Mouse (Mus musculus) cerebellum, adult 9-10 months (tissue): ENCODE measurements around the gene Erh.
A peak's percentile ranks its signal among the peaks of the same experiment; 100 is the strongest.

Experiments
- DNase-seq: peaks from one replicate; pipeline ENCODE4 v3.0.0; 2022

The Erh gene

GRCm38 (mm10) chr12:80615371-80616257 is 28.5 kb downstream of the Erh start:
- no peak for DNase-seq

DNA sequence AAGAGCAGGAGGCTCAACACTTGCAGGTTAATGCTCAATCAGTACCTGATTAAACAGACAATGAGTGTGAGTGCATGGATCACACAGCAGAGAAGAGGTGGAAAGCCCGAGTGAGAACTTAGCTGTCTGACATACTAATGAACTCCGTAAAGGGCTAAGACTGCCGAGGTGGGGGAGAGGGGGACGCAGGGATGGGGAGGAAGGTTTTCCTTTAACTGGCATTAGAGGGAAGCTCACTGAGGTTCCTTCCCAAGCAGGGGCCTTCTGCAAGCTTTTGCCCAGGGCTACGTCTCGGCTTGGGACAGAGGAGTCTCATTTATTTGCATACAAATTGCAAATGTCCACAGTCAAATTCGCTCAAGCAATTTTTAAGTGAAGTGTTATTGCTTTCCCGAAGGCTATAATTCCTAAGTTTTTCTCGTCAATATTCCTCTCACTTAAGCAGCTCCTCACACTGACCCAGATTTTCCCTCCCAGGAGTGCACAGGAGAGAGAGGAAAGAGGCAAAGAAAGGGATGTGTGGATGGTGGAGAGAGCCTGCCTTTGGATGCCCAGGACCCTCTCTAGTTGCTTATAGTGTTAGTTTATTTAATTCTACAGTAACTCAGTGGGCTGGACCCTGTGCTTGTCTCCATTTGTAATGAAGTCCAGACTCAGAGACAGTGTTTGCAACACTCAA is 31.9 kb downstream of the Erh start:
- no peak for DNase-seq

- no peak for DNase-seq
Measured at GRCm38 (mm10) chr12:80609928-80610327, 34.2 kb downstream of the Erh start.

DNA sequence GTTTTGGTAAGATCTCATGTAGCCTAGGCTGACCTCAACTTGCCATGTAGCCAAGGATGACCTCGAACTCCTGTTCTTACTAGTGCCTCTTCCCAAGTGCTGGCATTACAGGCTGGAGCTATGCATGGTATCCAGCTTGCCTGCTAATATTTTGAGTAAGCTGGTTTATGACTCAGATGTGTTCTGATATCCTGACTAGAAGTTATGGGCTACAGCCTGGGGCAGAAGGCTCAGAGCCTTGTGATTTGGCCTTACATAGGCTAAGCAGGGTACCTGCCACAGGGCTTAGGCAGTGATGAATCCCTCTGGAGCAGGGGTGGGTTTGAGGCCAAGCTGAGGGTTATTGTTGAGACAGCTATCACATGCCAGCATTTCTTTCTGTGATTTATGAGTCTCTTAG is 35.6 kb downstream of the Erh start:
- DNase-seq = no peak

- DNase-seq = no peak
Measured at GRCm38 (mm10) chr12:80604218-80604617, 39.9 kb downstream of the Erh start.

DNA sequence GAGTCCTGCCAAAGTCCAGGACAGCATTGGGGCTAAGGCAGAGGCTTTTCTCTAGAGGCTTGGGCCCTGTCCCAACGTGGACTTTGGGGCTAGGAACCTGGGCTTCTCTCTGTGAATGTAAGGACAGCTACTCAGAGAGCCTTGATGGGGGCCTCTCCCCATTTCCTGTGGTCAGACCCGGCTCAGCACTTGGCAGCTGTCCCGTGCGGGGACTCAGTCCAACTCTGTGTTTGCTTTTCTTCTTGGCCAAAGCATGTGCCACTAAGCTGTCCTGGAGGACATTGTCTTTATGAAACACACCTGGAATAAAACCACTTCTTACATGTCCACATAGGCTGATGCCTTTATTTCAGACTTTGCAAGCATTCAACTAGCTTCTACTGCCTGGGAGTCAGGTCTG is 40.6 kb downstream of the Erh start:
- DNase-seq = no peak

- DNase-seq = no peak
Measured at GRCm38 (mm10) chr12:80602432-80602831, 41.7 kb downstream of the Erh start.

DNA sequence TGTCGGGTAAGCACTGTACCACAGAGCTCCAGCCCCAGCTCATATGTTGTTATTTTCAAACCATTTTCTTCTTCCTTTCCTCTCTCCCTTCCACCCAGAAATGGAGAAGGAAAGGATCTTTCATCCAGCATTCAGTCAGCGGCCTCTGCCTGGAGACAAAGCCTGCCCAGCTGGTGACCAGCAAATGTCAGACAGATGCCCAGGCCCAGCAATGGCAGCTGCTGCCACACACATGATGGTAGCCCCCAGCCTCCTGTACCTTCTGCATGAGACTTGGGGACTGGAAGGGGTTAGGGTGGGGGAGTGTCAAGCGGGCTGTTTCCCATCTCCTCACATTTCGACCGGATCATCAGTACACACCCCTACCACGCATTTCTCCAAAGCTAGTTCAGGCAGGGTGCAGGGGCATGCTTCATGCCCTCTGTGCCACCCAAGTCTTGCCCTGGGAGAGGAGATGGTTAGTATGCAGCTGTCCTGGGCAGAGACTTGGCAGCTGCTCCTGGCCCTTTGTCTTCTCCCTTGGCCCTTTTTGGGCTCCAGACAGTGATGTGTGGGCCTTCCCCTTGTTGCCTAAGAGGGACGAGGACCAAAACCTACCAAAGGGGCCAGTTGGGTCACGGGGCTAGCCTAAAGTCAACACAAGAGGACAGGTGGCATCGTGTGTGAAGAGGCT is 42.4 kb downstream of the Erh start:
- DNase-seq = no peak

- DNase-seq = peak; percentile 26
Measured at GRCm38 (mm10) chr12:80598756-80599155, 45.4 kb downstream of the Erh start.

DNA sequence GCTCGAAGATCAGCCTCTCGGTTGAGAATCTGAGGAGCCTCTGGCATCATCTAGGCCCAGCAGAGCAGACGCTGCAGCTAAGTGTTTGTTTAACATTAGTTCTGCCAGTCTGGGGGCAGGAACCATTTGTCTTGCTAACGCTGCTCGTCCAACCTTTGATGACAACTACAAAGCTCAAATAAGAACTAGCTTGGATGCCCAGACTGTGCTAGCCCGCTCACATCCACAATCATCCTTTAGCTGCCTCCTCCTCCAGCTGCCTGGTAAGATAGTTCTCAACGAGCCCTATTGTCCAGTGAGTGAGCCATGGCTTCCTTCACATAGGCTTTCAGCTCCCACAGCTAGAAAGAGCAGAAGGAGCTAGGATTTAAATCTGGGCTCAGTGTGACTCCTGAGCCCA is 45.9 kb downstream of the Erh start:
- no peak for DNase-seq

DNA sequence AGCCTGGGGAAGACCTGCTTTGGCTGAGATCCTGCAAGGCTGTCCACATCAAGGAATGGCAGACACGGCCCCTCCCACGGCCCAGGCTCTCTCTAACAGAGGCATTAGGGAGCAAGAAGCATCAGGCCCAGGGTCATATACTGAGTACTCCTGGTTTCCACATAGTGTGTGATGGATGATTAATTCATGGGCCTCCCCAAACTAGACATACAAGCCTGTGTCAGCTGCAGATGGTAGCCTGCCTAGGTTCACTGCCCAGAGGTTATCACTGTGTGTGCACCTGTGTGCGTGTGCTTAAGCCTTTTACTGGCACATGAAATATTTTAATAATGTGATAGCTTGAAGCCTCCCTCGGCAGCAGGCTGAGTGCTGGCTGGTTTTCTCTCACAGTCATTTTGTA is 48.2 kb downstream of the Erh start:
- no peak for DNase-seq

GRCm38 (mm10) chr12:80595566-80595965 is 48.6 kb downstream of the Erh start:
- DNase-seq = no peak

DNA sequence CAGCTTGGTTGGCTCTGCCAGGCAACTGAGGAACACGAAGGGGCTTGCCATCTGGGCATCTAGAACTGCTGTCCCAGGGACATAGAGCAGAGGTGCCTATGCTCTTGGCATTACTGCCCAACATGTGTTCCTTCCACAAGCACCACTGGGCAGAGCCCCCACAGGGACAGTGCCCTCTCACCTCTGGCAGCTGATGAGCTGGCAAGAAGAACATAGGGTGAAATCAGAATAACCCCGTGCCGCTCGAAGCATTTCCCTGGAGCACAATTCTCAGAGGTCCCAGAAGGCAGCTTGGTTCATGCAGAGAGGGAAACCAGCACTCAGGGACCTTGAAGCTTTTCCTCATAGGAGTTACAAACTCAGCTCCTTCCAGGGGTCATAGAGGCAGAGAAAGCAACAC is 49.4 kb downstream of the Erh start:
- no peak for DNase-seq

DNA sequence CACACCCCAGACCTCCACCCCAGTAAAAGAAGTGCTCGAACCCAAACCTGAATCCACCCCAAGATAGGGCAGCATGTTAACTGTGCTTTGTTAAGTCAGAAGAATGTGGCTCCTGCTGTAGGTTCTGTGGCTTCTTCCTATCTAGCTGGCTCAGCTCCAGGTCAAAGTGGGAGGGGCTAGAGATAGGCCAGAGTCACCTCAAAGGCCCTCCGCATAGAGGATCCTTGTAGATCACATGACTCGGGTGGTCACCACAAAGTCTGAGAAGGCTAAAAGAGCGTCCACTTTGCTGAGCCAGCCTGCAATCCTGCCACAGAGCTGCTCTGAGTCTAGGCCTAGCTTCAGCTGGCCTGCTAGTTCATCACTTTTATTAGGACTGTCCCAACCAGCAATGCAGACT is 50.0 kb downstream of the Erh start:
- no peak for DNase-seq

GRCm38 (mm10) chr12:80584973-80585372 is 59.2 kb downstream of the Erh start:
- no peak for DNase-seq
